Mouse (Mus musculus): Measurements from ENCODE around the gene Tle3. TPM values are rescaled to one million over a fixed set of nuclear protein-coding genes. Genes with fewer than 3 reads are reported as not detected.

Tle3 gene
- polyA plus RNA-seq, 1 experiment: 67.0 TPM

- H3K4me3 ChIP-seq (replicated peaks; ENCODE audit: control insufficient read depth, low read depth, low read length): no peak overlapping the region
- 47% methylated on average over 11 of the region's 11 CpGs for WGBS
- H3K27ac ChIP-seq (ENCODE audit: control insufficient read depth, insufficient read depth, low read depth, low read length, poor library complexity): peak overlapping the region; percentile 41; the same call in 1 of the 2 replicates
- H3K4me1 ChIP-seq (ENCODE audit: control insufficient read depth, insufficient read depth, low read length): peaks cover 7% of the 10 kb centered on the region
- no peak for TF ChIP-seq CTCF (IDR thresholded peaks at IDR 0.05; ENCODE audit: control insufficient read depth, insufficient read depth, low read length)
- TF ChIP-seq POLR2A (IDR thresholded peaks at IDR 0.05; ENCODE audit: borderline replicate concordance, control insufficient read depth, low read depth, low read length): no peak
Measured at GRCm38 (mm10) chr9:61375802-61376561, 3.8 kb downstream of the Tle3 start.

- Histone ChIP-seq H3K4me3 (replicated peaks; ENCODE audit: control insufficient read depth, low read depth, low read length) (no peak overlapping the region), H3K4me1 (ENCODE audit: control insufficient read depth, insufficient read depth, low read length) (peaks cover 7% of the 10 kb centered on the region), H3K27ac (ENCODE audit: control insufficient read depth, insufficient read depth, low read depth, low read length, poor library complexity) (no peak overlapping the region)
- WGBS: 22% methylated on average over 3 of the region's 3 CpGs
- TF ChIP-seq POLR2A (IDR thresholded peaks at IDR 0.05; ENCODE audit: borderline replicate concordance, control insufficient read depth, low read depth, low read length): no peak
- no peak for TF ChIP-seq CTCF (IDR thresholded peaks at IDR 0.05; ENCODE audit: control insufficient read depth, insufficient read depth, low read length)
Measured at GRCm38 (mm10) chr9:61376650-61377049, 4.5 kb downstream of the Tle3 start.

- peaks cover 8% of the 10 kb centered on the region for H3K4me1 ChIP-seq (ENCODE audit: control insufficient read depth, insufficient read depth, low read length)
- H3K27ac ChIP-seq (ENCODE audit: control insufficient read depth, insufficient read depth, low read depth, low read length, poor library complexity): no peak overlapping the region
- no peak overlapping the region for H3K4me3 ChIP-seq (replicated peaks; ENCODE audit: control insufficient read depth, low read depth, low read length)
- WGBS: 35% methylated on average over 9 of the region's 9 CpGs
- TF ChIP-seq CTCF (IDR thresholded peaks at IDR 0.05; ENCODE audit: control insufficient read depth, insufficient read depth, low read length): no peak
- no peak for TF ChIP-seq POLR2A (IDR thresholded peaks at IDR 0.05; ENCODE audit: borderline replicate concordance, control insufficient read depth, low read depth, low read length)
Measured at GRCm38 (mm10) chr9:61377706-61378479, 5.7 kb downstream of the Tle3 start.

GRCm38 (mm10) chr9:61378516-61378915 is 6.3 kb downstream of the Tle3 start:
- H3K27ac ChIP-seq (ENCODE audit: control insufficient read depth, insufficient read depth, low read depth, low read length, poor library complexity): no peak overlapping the region
- no peak overlapping the region for H3K4me3 ChIP-seq (replicated peaks; ENCODE audit: control insufficient read depth, low read depth, low read length)
- H3K4me1 ChIP-seq (ENCODE audit: control insufficient read depth, insufficient read depth, low read length): peaks cover 8% of the 10 kb centered on the region
- TF ChIP-seq CTCF (IDR thresholded peaks at IDR 0.05; ENCODE audit: control insufficient read depth, insufficient read depth, low read length): no peak
- TF ChIP-seq POLR2A (IDR thresholded peaks at IDR 0.05; ENCODE audit: borderline replicate concordance, control insufficient read depth, low read depth, low read length): no peak
- whole genome bisulfite sequencing: 22% methylated on average over 8 of the region's 8 CpGs

GRCm38 (mm10) chr9:61379016-61379634 is 7.0 kb downstream of the Tle3 start:
- Histone ChIP-seq H3K4me3 (replicated peaks; ENCODE audit: control insufficient read depth, low read depth, low read length) (no peak overlapping the region), H3K4me1 (ENCODE audit: control insufficient read depth, insufficient read depth, low read length) (peaks cover 8% of the 10 kb centered on the region), H3K27ac (ENCODE audit: control insufficient read depth, insufficient read depth, low read depth, low read length, poor library complexity) (no peak overlapping the region)
- no peak for TF ChIP-seq CTCF (IDR thresholded peaks at IDR 0.05; ENCODE audit: control insufficient read depth, insufficient read depth, low read length)
- TF ChIP-seq POLR2A (IDR thresholded peaks at IDR 0.05; ENCODE audit: borderline replicate concordance, control insufficient read depth, low read depth, low read length): no peak
- WGBS: 71% methylated on average over 11 of the region's 11 CpGs

- TF ChIP-seq POLR2A (IDR thresholded peaks at IDR 0.05; ENCODE audit: borderline replicate concordance, control insufficient read depth, low read depth, low read length): no peak
- no peak overlapping the region for H3K4me3 ChIP-seq (replicated peaks; ENCODE audit: control insufficient read depth, low read depth, low read length)
- peaks cover 8% of the 10 kb centered on the region for H3K4me1 ChIP-seq (ENCODE audit: control insufficient read depth, insufficient read depth, low read length)
- 14% methylated on average over 18 of the region's 18 CpGs for WGBS
- H3K27ac ChIP-seq (ENCODE audit: control insufficient read depth, insufficient read depth, low read depth, low read length, poor library complexity): peak overlapping the region; percentile 45; the same call in 1 of the 2 replicates
Measured at GRCm38 (mm10) chr9:61380258-61381062, 8.3 kb downstream of the Tle3 start.

GRCm38 (mm10) chr9:61381063-61381408 is 8.9 kb downstream of the Tle3 start:
- 81% methylated on average over 2 of the region's 2 CpGs for WGBS
- Histone ChIP-seq H3K4me3 (replicated peaks; ENCODE audit: control insufficient read depth, low read depth, low read length) (no peak overlapping the region), H3K27ac (ENCODE audit: control insufficient read depth, insufficient read depth, low read depth, low read length, poor library complexity) (no peak overlapping the region), H3K4me1 (ENCODE audit: control insufficient read depth, insufficient read depth, low read length) (peaks cover 8% of the 10 kb centered on the region)
- TF ChIP-seq POLR2A (IDR thresholded peaks at IDR 0.05; ENCODE audit: borderline replicate concordance, control insufficient read depth, low read depth, low read length) (no peak), CTCF (IDR thresholded peaks at IDR 0.05; ENCODE audit: control insufficient read depth, insufficient read depth, low read length) (no peak)

Data from bone marrow, adult 2 months (tissue).